In the genomic region with DNA sequence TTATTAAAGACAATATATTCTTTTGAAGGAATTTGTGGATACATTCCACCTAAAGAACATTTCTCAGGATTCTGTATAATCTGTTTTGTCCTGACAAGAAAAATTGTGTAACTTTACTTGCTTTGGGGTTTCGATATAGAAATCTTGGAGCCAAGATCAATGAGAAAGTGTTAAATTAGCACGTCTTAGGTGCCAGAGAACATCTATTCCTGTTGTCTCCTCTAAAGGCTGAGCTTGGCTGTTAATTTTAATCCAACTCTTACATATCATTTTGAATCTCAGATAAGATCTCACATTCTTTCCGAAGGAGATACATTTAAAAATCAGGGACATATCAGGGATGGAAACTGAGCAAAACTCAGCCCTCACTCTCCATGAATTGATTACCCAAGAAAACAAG, we compare ENCODE assay signal across 36 mouse cellular contexts.
"Had no signal": no experiment of that assay in that cellular context is flagged by ENCODE, and none has a peak within 500 bp of the region (broad histone marks: within the 10 kb centered on the region; RNA-seq: fewer than 3 reads in every experiment).

No protein-coding gene starts in this region.

- H3K9me3 ChIP-seq: heart, embryonic 10.5 days; heart, embryonic 12.5 days; heart, embryonic 15.5 days; hindbrain, embryonic 12.5 days; hindbrain, embryonic 13.5 days; hindbrain, embryonic 15.5 days; intestine, embryonic 15.5 days; kidney, embryonic 15.5 days had no signal

- H3K27me3 ChIP-seq: heart, embryonic 12.5 days; heart, embryonic 13.5 days; heart, embryonic 15.5 days; hindbrain, embryonic 12.5 days; hindbrain, embryonic 13.5 days; hindbrain, embryonic 15.5 days; intestine, embryonic 15.5 days; kidney, embryonic 15.5 days had no signal

- DNase-seq: heart, postnatal 10 days; heart, postnatal 14 days; heart, postnatal 36 days; heart, postnatal 4 days; kidney, adult 11 months; kidney, adult 18-20 months; kidney, adult 2 months; kidney, adult 8-10 months; kidney, adult 9 months; kidney, postnatal 10 days; kidney, postnatal 14 days; kidney, postnatal 25 days; kidney, postnatal 36 days; kidney, postnatal 4 days; layer of hippocampus, adult 9-11 months; layer of hippocampus, postnatal 36 days had no signal

- H3K9ac ChIP-seq: heart, embryonic 12.5 days; heart, embryonic 13.5 days; heart, embryonic 15.5 days; hindbrain, embryonic 12.5 days; hindbrain, embryonic 13.5 days; hindbrain, embryonic 14.5 days; hindbrain, embryonic 15.5 days; intestine, embryonic 15.5 days; kidney, embryonic 15.5 days had no signal

- H3K4me3 ChIP-seq: heart, embryonic 10.5 days; heart, embryonic 12.5 days; heart, embryonic 13.5 days; heart, embryonic 15.5 days; hindbrain, embryonic 10.5 days; hindbrain, embryonic 12.5 days; hindbrain, embryonic 13.5 days; hindbrain, embryonic 15.5 days; intestine, embryonic 15.5 days; kidney, embryonic 15.5 days; layer of hippocampus, adult 2 months; left cerebral cortex, adult 2 months had no signal

- H3K27ac ChIP-seq: heart, embryonic 10.5 days; heart, embryonic 13.5 days; heart, embryonic 15.5 days; hindbrain, embryonic 10.5 days; hindbrain, embryonic 12.5 days; hindbrain, embryonic 13.5 days; hindbrain, embryonic 14.5 days; hindbrain, embryonic 15.5 days; hindbrain, postnatal 0 days; intestine, embryonic 15.5 days; kidney, embryonic 15.5 days; kidney, postnatal 0 days; layer of hippocampus, adult 2 months had no signal

- H3K4me2 ChIP-seq: heart, embryonic 11.5 days; heart, embryonic 12.5 days; heart, embryonic 13.5 days; heart, embryonic 15.5 days; hindbrain, embryonic 12.5 days; hindbrain, embryonic 13.5 days; hindbrain, embryonic 14.5 days; hindbrain, embryonic 15.5 days; intestine, embryonic 15.5 days; kidney, embryonic 15.5 days had no signal

- H3K4me1 ChIP-seq: heart, embryonic 10.5 days; heart, embryonic 12.5 days; heart, embryonic 13.5 days; heart, embryonic 15.5 days; hindbrain, embryonic 10.5 days; hindbrain, embryonic 12.5 days; hindbrain, embryonic 13.5 days; hindbrain, embryonic 15.5 days; intestine, embryonic 15.5 days; kidney, embryonic 15.5 days had no signal

- H3K36me3 ChIP-seq: heart, embryonic 10.5 days; heart, embryonic 12.5 days; heart, embryonic 13.5 days; heart, embryonic 15.5 days; hindbrain, embryonic 10.5 days; hindbrain, embryonic 12.5 days; hindbrain, embryonic 13.5 days; hindbrain, embryonic 15.5 days; intestine, embryonic 15.5 days; kidney, embryonic 15.5 days had no signal

- ATAC-seq: hindbrain, embryonic 16.5 days; hindbrain, postnatal 0 days; inflammation-experienced regulatory T-cells, adult 6 months; intestine, embryonic 15.5 days; intestine, embryonic 16.5 days; intestine, postnatal 0 days had no signal
